Mouse (Mus musculus): ENCODE measurements around the gene Arf6. TPM values are rescaled to one million over a fixed set of nuclear protein-coding genes. Genes with fewer than 3 reads are reported as not detected.
A peak's percentile ranks its signal among the peaks of the same experiment; 100 is the strongest.

Arf6 gene
- polyA plus RNA-seq, 1 experiment from 2014 or later: 38.2 TPM

- H3K9ac ChIP-seq: no peak overlapping the region
- no peaks in the 10 kb centered on the region for H3K27me3 ChIP-seq
- DNase-seq (no peak), ATAC-seq (ENCODE audit: low read depth) (no peak)
- peaks cover 3% of the 10 kb centered on the region; the same call in 1 of the 2 replicates for H3K4me1 ChIP-seq (replicated peaks)
- no peaks in the 10 kb centered on the region for H3K9me3 ChIP-seq (replicated peaks)
- no peak overlapping the region for H3K4me3 ChIP-seq (replicated peaks)
- H3K36me3 ChIP-seq: no peaks in the 10 kb centered on the region
- no peak overlapping the region for H3K4me2 ChIP-seq
- no peak overlapping the region for H3K27ac ChIP-seq
- WGBS (ENCODE audit: insufficient replicate concordance): 73% methylated on average over 13 of the region's 13 CpGs
Measured at GRCm38 (mm10) chr12:69418606-69419005, 46.7 kb downstream of the Arf6 start.

GRCm38 (mm10) chr12:69419017-69419605, 47.2 kb downstream of the Arf6 start:
- 58% methylated on average over 14 of the region's 14 CpGs for WGBS (ENCODE audit: insufficient replicate concordance)

GRCm38 (mm10) chr12:69419606-69420005, 47.7 kb downstream of the Arf6 start:
- Histone ChIP-seq H3K36me3 (no peaks in the 10 kb centered on the region), H3K9ac (no peak overlapping the region), H3K4me3 (replicated peaks) (no peak overlapping the region), H3K27ac (no peak overlapping the region), H3K27me3 (0 out of 2 replicates have a peak, but pooled peaks cover 3% of the 10 kb centered on the region), H3K4me2 (no peak overlapping the region), H3K4me1 (replicated peaks) (peaks cover 3% of the 10 kb centered on the region; the same call in 1 of the 2 replicates), H3K9me3 (replicated peaks) (no peaks in the 10 kb centered on the region)
- ATAC-seq (ENCODE audit: low read depth) (no peak), DNase-seq (no peak)
- 71% methylated on average over 4 of the region's 4 CpGs for WGBS (ENCODE audit: insufficient replicate concordance)

More at GRCm38 (mm10) chr12:69419017-69419605, 47.2 kb downstream of the Arf6 start:
- no peak overlapping the region for H3K27ac ChIP-seq
- H3K9ac ChIP-seq: no peak overlapping the region
- ATAC-seq (ENCODE audit: low read depth): no peak
- H3K9me3 ChIP-seq (replicated peaks): no peaks in the 10 kb centered on the region
- H3K4me1 ChIP-seq (replicated peaks): peaks cover 3% of the 10 kb centered on the region; the same call in 1 of the 2 replicates
- H3K27me3 ChIP-seq: no peaks in the 10 kb centered on the region
- DNase-seq: no peak
- no peaks in the 10 kb centered on the region for H3K36me3 ChIP-seq
- H3K4me3 ChIP-seq (replicated peaks): no peak overlapping the region
- H3K4me2 ChIP-seq: no peak overlapping the region

GRCm38 (mm10) chr12:69420716-69421115, 48.8 kb downstream of the Arf6 start:
- Histone ChIP-seq H3K9ac (no peak overlapping the region), H3K27me3 (0 out of 2 replicates have a peak, but pooled peaks cover 3% of the 10 kb centered on the region), H3K4me1 (replicated peaks) (peaks cover 3% of the 10 kb centered on the region; the same call in 1 of the 2 replicates), H3K9me3 (replicated peaks) (no peaks in the 10 kb centered on the region), H3K27ac (no peak overlapping the region), H3K4me3 (replicated peaks) (no peak overlapping the region), H3K36me3 (no peaks in the 10 kb centered on the region), H3K4me2 (no peak overlapping the region)
- ATAC-seq (ENCODE audit: low read depth) (no peak), DNase-seq (no peak)
- 30% methylated on average over 3 of the region's 3 CpGs for WGBS (ENCODE audit: insufficient replicate concordance)

GRCm38 (mm10) chr12:69422827-69423537, 51.0 kb downstream of the Arf6 start:
- no peak for DNase-seq
- no peak for ATAC-seq (ENCODE audit: low read depth)
- Histone ChIP-seq H3K27me3 (0 out of 2 replicates have a peak, but pooled peaks cover 3% of the 10 kb centered on the region), H3K4me2 (peak overlapping the region; percentile 5; the same call in 1 of the 2 replicates), H3K9me3 (replicated peaks) (no peaks in the 10 kb centered on the region), H3K9ac (no peak overlapping the region), H3K4me3 (replicated peaks) (no peak overlapping the region), H3K4me1 (replicated peaks) (peaks cover 3% of the 10 kb centered on the region; the same call in 1 of the 2 replicates), H3K36me3 (no peaks in the 10 kb centered on the region), H3K27ac (no peak overlapping the region)
- WGBS (ENCODE audit: insufficient replicate concordance): 37% methylated on average over 20 of the region's 20 CpGs

Small RNA genes lying within 50 kb of the gene (microRNA-seq; reads per million reads assigned to microRNA genes)
- gene Gm47299 (not detected), gene Gm47305 (not detected)

Other genes with a start within 250 kb of the Arf6 start
- gene Rps29, start 213.0 kb upstream of the Arf6 start, polyA plus RNA-seq (2015; fragmentation: Nextera tagmentation; extraction: Ambion mirVana): 1,343 and 1,574 TPM in 2 replicates
- gene Lrr1, start 203.3 kb upstream of the Arf6 start, polyA plus RNA-seq (2015; fragmentation: Nextera tagmentation; extraction: Ambion mirVana): 24.6 and 28.9 TPM in 2 replicates
- gene Rpl36al, start 188.1 kb upstream of the Arf6 start, polyA plus RNA-seq (2015; fragmentation: Nextera tagmentation; extraction: Ambion mirVana): 736 and 806 TPM in 2 replicates
- gene Mgat2, start 188.0 kb upstream of the Arf6 start, polyA plus RNA-seq (2015; fragmentation: Nextera tagmentation; extraction: Ambion mirVana): 27.9 and 32.2 TPM in 2 replicates
- gene Gm49383, start 175.0 kb upstream of the Arf6 start, polyA plus RNA-seq (2015; fragmentation: Nextera tagmentation; extraction: Ambion mirVana): 28.8 and 32.0 TPM in 2 replicates
- 7.1 and 8.8 TPM in 2 replicates for gene Dnaaf2, start 173.7 kb upstream of the Arf6 start, polyA plus RNA-seq (2015; fragmentation: Nextera tagmentation; extraction: Ambion mirVana)
- gene Gm49384, start 167.9 kb upstream of the Arf6 start, polyA plus RNA-seq (2015; fragmentation: Nextera tagmentation; extraction: Ambion mirVana): 27.7 and 29.9 TPM in 2 replicates
- gene Pole2, start 144.0 kb upstream of the Arf6 start, polyA plus RNA-seq (2015; fragmentation: Nextera tagmentation; extraction: Ambion mirVana): 29.0 and 32.5 TPM in 2 replicates
- 3.7 and 3.9 TPM in 2 replicates for gene Klhdc1, start 131.0 kb upstream of the Arf6 start, polyA plus RNA-seq (2015; fragmentation: Nextera tagmentation; extraction: Ambion mirVana)
- gene Klhdc2, start 75.5 kb upstream of the Arf6 start, polyA plus RNA-seq (2015; fragmentation: Nextera tagmentation; extraction: Ambion mirVana): 102 and 104 TPM in 2 replicates
- 47.5 and 56.5 TPM in 2 replicates for gene Nemf, start 15.0 kb upstream of the Arf6 start, polyA plus RNA-seq (2015; fragmentation: Nextera tagmentation; extraction: Ambion mirVana)
- gene Gm9887, start 308 bp downstream of the Arf6 start, polyA plus RNA-seq (2015; fragmentation: Nextera tagmentation; extraction: Ambion mirVana): 0.71 and 0.93 TPM in 2 replicates
- gene Vcpkmt, start 210.9 kb downstream of the Arf6 start, polyA plus RNA-seq (2015; fragmentation: Nextera tagmentation; extraction: Ambion mirVana): 16.7 and 17.5 TPM in 2 replicates

Measured in liver, embryonic 13.5 days (tissue).